ENCODE assay signal across 8 mouse cellular contexts in the genomic region with DNA sequence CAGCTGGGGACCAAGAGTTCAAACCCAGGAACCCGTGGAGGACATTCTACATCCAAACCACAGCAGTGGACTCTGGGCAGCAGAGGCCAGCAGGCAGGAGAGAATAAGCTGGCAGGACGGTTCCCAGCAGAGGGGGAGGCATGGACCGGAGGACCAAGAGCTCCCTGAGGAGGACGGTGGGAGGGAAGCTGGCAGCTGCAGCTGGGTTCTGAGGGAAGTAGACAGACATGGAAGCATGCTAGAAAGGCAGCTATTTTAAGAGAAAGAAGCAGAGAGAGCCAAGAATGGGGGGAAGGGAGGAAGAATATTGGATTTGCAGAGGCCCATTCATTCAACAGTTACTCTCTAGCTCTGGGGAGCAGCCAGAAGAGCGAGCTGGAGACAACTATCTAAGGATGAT. TPM values are rescaled to one million over a fixed set of nuclear protein-coding genes. Genes with fewer than 3 reads are reported as not detected.
A peak's percentile ranks its signal among the peaks of the same experiment; 100 is the strongest.
DNase-seq lines count a peak whose midpoint lies in the region; ATAC-seq lines count a peak whose summit lies in the region.

No protein-coding gene starts in this region.

- peak; percentile 99 for ATAC-seq in frontal cortex, adult (ENCODE audit: low TSS enrichment)
- ATAC-seq in CD4-positive, CD25-positive, alpha-beta regulatory T cell, adult 4 months = no peak

- intact Hi-C loops in heart, postnatal 14 days (cut with DNase I) = no loop called here

- peak; percentile 5 for DNase-seq in kidney, postnatal 14 days
- DNase-seq in kidney, adult 8-10 months = no peak
- peak; percentile 29 to 47 for DNase-seq in heart, postnatal 14 days
- peak; percentile 80 to 87 for DNase-seq in right cerebral cortex, postnatal 10 days (ENCODE audit: low spot score in 2 of 2)
- no peak for DNase-seq in kidney, adult 11 months
- no peak for DNase-seq in urinary bladder, postnatal 36 days (ENCODE audit: low spot score in 2 of 2)

RNA-seq across cellular contexts. Expression of a gene that starts 47.1 kb away (rescaled TPM):
- 10 to 100 TPM; 11.1 to 12.8 TPM for total RNA-seq in heart, postnatal 14 days (2021)
- polyA plus RNA-seq in CD4-positive, CD25-positive, alpha-beta regulatory T cell, adult 4 months (2017; shearing (Covaris generic)) = 1 to 10 TPM; 7.4 to 8.3 TPM

Comparison
In these comparisons a context has a peak if more than half of its experiments do, and no peak if none do; other contexts are left out.
1. DNase-seq: peak in kidney, postnatal 14 days (single experiment), heart, postnatal 14 days (2 of 2) and right cerebral cortex, postnatal 10 days (2 of 2); none in kidney, adult 8-10 months (0 of 2), kidney, adult 11 months (single experiment) and urinary bladder, postnatal 36 days (0 of 2).